Mouse (Mus musculus): Measurements from ENCODE around the gene Hist1h3b. TPM values are rescaled to one million over a fixed set of nuclear protein-coding genes. Genes with fewer than 3 reads are reported as not detected.

Gene Hist1h3b
- polyA plus RNA-seq, 1 experiment, result 1.3 TPM

- H3ac ChIP-seq (ENCODE audit: control insufficient read depth, insufficient read length), result no peak overlapping the region
- TF ChIP-seq POLR2AphosphoS2 (IDR thresholded peaks at IDR 0.05; ENCODE audit: insufficient read length, low read depth), result no peak
- TF ChIP-seq USF1 (IDR thresholded peaks at IDR 0.05; ENCODE audit: low read depth), result no peak
- no peak for TF ChIP-seq SRF (IDR thresholded peaks at IDR 0.05; ENCODE audit: control insufficient read depth, insufficient read length, low read depth)
- TF ChIP-seq MYOD1 (IDR thresholded peaks at IDR 0.05; ENCODE audit: control insufficient read depth in 1 of 3, insufficient read length in 2 of 3, low read depth in 2 of 3), result no peak
- TF ChIP-seq MAX (IDR thresholded peaks at IDR 0.05; ENCODE audit: low read depth), result no peak
- no peak for TF ChIP-seq CEBPB (IDR thresholded peaks at IDR 0.05; ENCODE audit: insufficient read depth, poor library complexity, severe bottlenecking)
- no peak for TF ChIP-seq MYOG (IDR thresholded peaks at IDR 0.05; ENCODE audit: control insufficient read depth in 1 of 3, insufficient read depth in 1 of 3, insufficient read length in 2 of 3, low read depth in 2 of 3)
- TF ChIP-seq TCF3 (IDR thresholded peaks at IDR 0.05; ENCODE audit: insufficient read length, low read depth), result no peak
- no peak for TF ChIP-seq REST (IDR thresholded peaks at IDR 0.05; ENCODE audit: insufficient read depth, insufficient read length)
- no peaks in the 10 kb centered on the region for H3K79me2 ChIP-seq (ENCODE audit: control insufficient read depth, insufficient read depth)
- H3K4me3 ChIP-seq, result no peak overlapping the region
- H3K4me2 ChIP-seq (ENCODE audit: low read depth), result no peak overlapping the region
- no peaks in the 10 kb centered on the region for H3K36me3 ChIP-seq (ENCODE audit: control insufficient read depth, insufficient read depth)
- H3K27me3 ChIP-seq (ENCODE audit: control insufficient read depth, insufficient read depth, insufficient read length), result no peaks in the 10 kb centered on the region
Observed at GRCm38 (mm10) chr13:23708654-23709053, 43.4 kb upstream of the Hist1h3b start.

GRCm38 (mm10) chr13:23709714-23710373, 42.2 kb upstream of the Hist1h3b start:
- Histone ChIP-seq H3K4me2 (ENCODE audit: low read depth) (peak overlapping the region; percentile 99), H3K4me3 (peak overlapping the region; percentile 34), H3ac (ENCODE audit: control insufficient read depth, insufficient read length) (no peak overlapping the region), H3K79me2 (ENCODE audit: control insufficient read depth, insufficient read depth) (no peaks in the 10 kb centered on the region), H3K36me3 (ENCODE audit: control insufficient read depth, insufficient read depth) (no peaks in the 10 kb centered on the region), H3K27me3 (ENCODE audit: control insufficient read depth, insufficient read depth, insufficient read length) (no peaks in the 10 kb centered on the region)
- no peak for TF ChIP-seq POLR2A (IDR thresholded peaks at IDR 0.05; ENCODE audit: insufficient read length, low read depth)
- no peak for TF ChIP-seq MYOG (IDR thresholded peaks at IDR 0.05; ENCODE audit: control insufficient read depth in 1 of 3, insufficient read depth in 1 of 3, insufficient read length in 2 of 3, low read depth in 2 of 3)
- TF ChIP-seq E2F4 (IDR thresholded peaks at IDR 0.05; ENCODE audit: insufficient read depth), result no peak
- TF ChIP-seq USF1 (IDR thresholded peaks at IDR 0.05; ENCODE audit: low read depth), result no peak
- TF ChIP-seq MYOD1 (IDR thresholded peaks at IDR 0.05; ENCODE audit: control insufficient read depth in 1 of 3, insufficient read length in 2 of 3, low read depth in 2 of 3), result no peak
- TF ChIP-seq SRF (IDR thresholded peaks at IDR 0.05; ENCODE audit: control insufficient read depth, insufficient read length, low read depth), result no peak
- TF ChIP-seq REST (IDR thresholded peaks at IDR 0.05; ENCODE audit: insufficient read depth, insufficient read length), result no peak
- no peak for TF ChIP-seq TCF12 (IDR thresholded peaks at IDR 0.05; ENCODE audit: insufficient read depth, poor library complexity, severe bottlenecking)
- TF ChIP-seq CEBPB (IDR thresholded peaks at IDR 0.05; ENCODE audit: insufficient read depth, poor library complexity, severe bottlenecking), result no peak
- TF ChIP-seq TCF3 (IDR thresholded peaks at IDR 0.05; ENCODE audit: insufficient read length, low read depth), result no peak
- TF ChIP-seq POLR2AphosphoS2 (IDR thresholded peaks at IDR 0.05; ENCODE audit: insufficient read length, low read depth), result no peak
- no peak for TF ChIP-seq MAX (IDR thresholded peaks at IDR 0.05; ENCODE audit: low read depth)

- H3K36me3 ChIP-seq (ENCODE audit: control insufficient read depth, insufficient read depth), result no peaks in the 10 kb centered on the region
- no peak within 1 kb of the TSS for H3ac ChIP-seq (ENCODE audit: control insufficient read depth, insufficient read length)
- peak within 1 kb of the TSS; percentile 99 for H3K4me2 ChIP-seq (ENCODE audit: low read depth)
- H3K79me2 ChIP-seq (ENCODE audit: control insufficient read depth, insufficient read depth), result no peaks in the 10 kb centered on the region
- no peaks in the 10 kb centered on the region for H3K27me3 ChIP-seq (ENCODE audit: control insufficient read depth, insufficient read depth, insufficient read length)
- TF ChIP-seq MYOG (IDR thresholded peaks at IDR 0.05; ENCODE audit: control insufficient read depth in 1 of 3, insufficient read depth in 1 of 3, insufficient read length in 2 of 3, low read depth in 2 of 3), result peak in 1 of 3 experiments; percentile 13
- no peak for TF ChIP-seq TCF12 (IDR thresholded peaks at IDR 0.05; ENCODE audit: insufficient read depth, poor library complexity, severe bottlenecking)
- H3K4me3 ChIP-seq, result peak within 1 kb of the TSS; percentile 34
Observed at GRCm38 (mm10) chr13:23710374-23711089, 41.5 kb upstream of the Hist1h3b start, which contains the start of gene Hfe. TSS of gene Hfe (minus strand) at chr13:23710854.

- no peak overlapping the region for H3K4me2 ChIP-seq (ENCODE audit: low read depth)
- H3K27me3 ChIP-seq (ENCODE audit: control insufficient read depth, insufficient read depth, insufficient read length), result no peaks in the 10 kb centered on the region
- no peak overlapping the region for H3K4me3 ChIP-seq
- TF ChIP-seq USF1 (IDR thresholded peaks at IDR 0.05; ENCODE audit: low read depth) (no peak), TCF12 (IDR thresholded peaks at IDR 0.05; ENCODE audit: insufficient read depth, poor library complexity, severe bottlenecking) (no peak), MYOG (IDR thresholded peaks at IDR 0.05; ENCODE audit: control insufficient read depth in 1 of 3, insufficient read depth in 1 of 3, insufficient read length in 2 of 3, low read depth in 2 of 3) (no peak), MYOD1 (IDR thresholded peaks at IDR 0.05; ENCODE audit: control insufficient read depth in 1 of 3, insufficient read length in 2 of 3, low read depth in 2 of 3) (no peak), SRF (IDR thresholded peaks at IDR 0.05; ENCODE audit: control insufficient read depth, insufficient read length, low read depth) (no peak), POLR2AphosphoS2 (IDR thresholded peaks at IDR 0.05; ENCODE audit: insufficient read length, low read depth) (no peak), TCF3 (IDR thresholded peaks at IDR 0.05; ENCODE audit: insufficient read length, low read depth) (no peak), E2F4 (IDR thresholded peaks at IDR 0.05; ENCODE audit: insufficient read depth) (no peak)
- no peak overlapping the region for H3ac ChIP-seq (ENCODE audit: control insufficient read depth, insufficient read length)
- no peaks in the 10 kb centered on the region for H3K79me2 ChIP-seq (ENCODE audit: control insufficient read depth, insufficient read depth)
- no peaks in the 10 kb centered on the region for H3K36me3 ChIP-seq (ENCODE audit: control insufficient read depth, insufficient read depth)
Observed at GRCm38 (mm10) chr13:23716261-23717042, 35.6 kb upstream of the Hist1h3b start.

Data from myocyte (in vitro differentiated cells).